Mouse (Mus musculus) bone marrow macrophage, adult 2 months (primary cell): ENCODE data around the gene Kcnip4. TPM values are rescaled to one million over a fixed set of nuclear protein-coding genes. Genes with fewer than 3 reads are reported as not detected.

Source experiments
- H3K27ac ChIP-seq: 2 replicates; pipeline ENCODE4 v1.5.1; 2012; ENCODE audit warnings: low read depth, low read length; ENCODE audit not compliant: insufficient read depth
- H3K4me1 ChIP-seq: 2 replicates; pipeline ENCODE4 v1.6.1; 2012; ENCODE audit warnings: low read length; ENCODE audit not compliant: control insufficient read depth, insufficient read depth
- H3K4me3 ChIP-seq: 2 replicates; pipeline ENCODE4 v1.5.1; 2012; ENCODE audit warnings: mild to moderate bottlenecking, low read length, moderate library complexity; ENCODE audit not compliant: insufficient read depth
- CTCF ChIP-seq: IDR thresholded peaks from 2 replicates; pipeline ENCODE4 v1.5.1; 2012; ENCODE audit warnings: low read depth, mild to moderate bottlenecking, low read length, moderate library complexity
- POLR2A ChIP-seq: IDR thresholded peaks from 2 replicates; pipeline ENCODE4 v1.6.1; 2012; ENCODE audit warnings: mild to moderate bottlenecking, low read depth, low read length, borderline replicate concordance
- polyA plus RNA-seq: library from polyadenylated mRNA; stranded (reverse); fragments of >200 nt; gene quantifications from 2 replicates; pipeline ENCODE4 v1.2.4, GENCODE M21; 2012; ENCODE audit not compliant: missing spikeins, insufficient read depth, insufficient read length

The Kcnip4 gene
- polyA plus RNA-seq, 1 experiment = not detected

DNA sequence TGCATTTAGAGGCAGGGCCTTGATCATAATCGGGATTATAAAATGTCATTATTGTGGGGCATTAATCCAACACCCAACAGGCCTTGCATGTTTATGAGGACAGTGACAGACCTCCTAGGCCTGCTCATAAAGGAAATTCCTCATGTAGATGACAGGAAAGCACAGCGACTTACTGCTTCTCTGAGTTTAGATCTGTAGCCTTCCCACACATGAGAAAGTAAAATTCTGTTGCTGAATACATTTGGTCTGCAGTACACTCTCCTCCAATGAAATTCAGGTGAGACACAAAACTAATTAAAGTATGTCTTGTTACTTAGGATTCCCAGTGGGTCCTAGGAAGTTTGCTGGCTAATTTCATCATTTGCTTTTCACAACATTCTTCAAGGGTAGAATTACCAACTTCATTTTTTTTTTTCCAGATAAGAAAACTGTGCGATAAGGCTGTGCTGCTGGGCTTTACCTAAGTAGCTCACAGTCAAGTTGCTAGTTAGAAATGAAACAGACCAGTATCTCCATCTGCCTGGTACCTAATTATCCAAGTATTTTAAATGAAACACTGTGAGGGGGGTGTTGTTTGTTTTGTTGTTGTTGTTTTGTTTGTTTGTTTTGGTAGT is 1033.7 kb downstream of the Kcnip4 start:
- TF ChIP-seq CTCF (no peak), POLR2A (no peak)

GRCm38 (mm10) chr5:48489549-48490288 is 1035.0 kb downstream of the Kcnip4 start:
- TF ChIP-seq POLR2A (no peak), CTCF (no peak)
- Histone ChIP-seq H3K4me3 (no peak overlapping the region), H3K27ac (no peak overlapping the region), H3K4me1 (no peaks in the 10 kb centered on the region)

More for the DNA sequence above, 1033.7 kb downstream of the Kcnip4 start:
- no peaks in the 10 kb centered on the region for H3K4me1 ChIP-seq
- H3K27ac ChIP-seq = no peak overlapping the region
- no peak overlapping the region for H3K4me3 ChIP-seq

DNA sequence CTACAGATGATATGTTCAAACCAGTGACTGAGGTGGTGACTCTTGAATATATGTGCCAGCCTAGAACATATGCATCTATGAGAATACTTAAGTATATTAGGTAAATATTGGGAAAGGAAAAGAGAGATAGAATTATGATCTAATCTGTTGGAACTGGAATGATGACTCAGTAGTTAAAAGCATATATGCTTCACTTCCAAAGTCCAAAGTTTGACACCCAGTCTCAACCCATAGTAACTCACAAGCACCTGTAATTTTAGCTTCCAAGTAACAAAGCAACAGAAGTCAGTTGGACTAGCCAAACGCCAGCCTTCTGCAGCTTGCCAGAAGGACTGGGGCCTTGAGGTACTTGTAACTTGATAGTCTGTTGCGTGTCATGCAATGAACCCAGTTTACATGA is 1041.6 kb downstream of the Kcnip4 start:
- Histone ChIP-seq H3K4me1 (no peaks in the 10 kb centered on the region), H3K4me3 (no peak overlapping the region), H3K27ac (no peak overlapping the region)
- TF ChIP-seq CTCF = no peak

GRCm38 (mm10) chr5:48460221-48460620 is 1064.5 kb downstream of the Kcnip4 start:
- no peaks in the 10 kb centered on the region for H3K4me1 ChIP-seq
- TF ChIP-seq POLR2A = no peak
- no peak for TF ChIP-seq CTCF
- no peak overlapping the region for H3K4me3 ChIP-seq
- no peak overlapping the region for H3K27ac ChIP-seq

DNA sequence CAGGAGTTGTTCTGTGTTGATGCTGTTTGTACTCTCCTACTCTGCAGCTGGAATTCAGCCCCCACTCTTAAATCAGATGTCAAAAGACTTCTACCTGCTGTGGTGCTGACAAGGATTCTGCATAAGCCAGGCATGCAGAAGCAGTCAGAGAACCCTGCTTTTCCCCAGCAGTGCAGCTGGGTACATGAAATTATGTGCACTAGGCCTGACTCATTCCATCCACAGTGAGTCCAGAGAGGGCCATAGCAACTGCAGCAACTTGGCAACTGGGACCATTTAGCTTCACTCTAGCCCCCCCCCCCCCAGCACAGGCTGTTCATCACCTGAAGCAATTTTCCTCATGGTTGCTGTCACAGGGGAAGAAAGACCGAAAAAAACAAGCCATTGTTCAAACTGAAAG is 1075.8 kb downstream of the Kcnip4 start:
- Histone ChIP-seq H3K27ac (no peak overlapping the region), H3K4me1 (no peaks in the 10 kb centered on the region), H3K4me3 (no peak overlapping the region)
- TF ChIP-seq CTCF = no peak
- TF ChIP-seq POLR2A = no peak

DNA sequence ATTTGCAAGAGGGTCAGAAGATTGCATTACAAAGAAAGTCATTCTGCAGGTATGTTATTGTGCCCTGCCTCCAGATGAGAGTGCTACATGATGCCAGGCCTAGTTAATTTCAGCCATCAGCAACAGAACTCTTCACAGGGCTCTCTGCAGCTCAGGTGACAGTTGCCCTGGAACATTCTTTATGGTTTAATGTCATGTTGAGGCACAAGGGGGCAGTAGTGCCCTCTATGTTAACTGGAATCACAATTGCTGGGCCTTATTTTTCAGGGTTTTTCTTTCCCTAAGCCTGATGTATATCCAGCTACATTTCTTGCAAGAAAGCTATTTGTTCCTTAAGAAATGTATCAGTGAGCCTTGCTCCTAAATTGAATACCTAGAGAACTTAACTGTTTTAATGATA is 1094.2 kb downstream of the Kcnip4 start:
- Histone ChIP-seq H3K4me1 (no peaks in the 10 kb centered on the region), H3K27ac (no peak overlapping the region), H3K4me3 (no peak overlapping the region)
- no peak for TF ChIP-seq CTCF
- no peak for TF ChIP-seq POLR2A

DNA sequence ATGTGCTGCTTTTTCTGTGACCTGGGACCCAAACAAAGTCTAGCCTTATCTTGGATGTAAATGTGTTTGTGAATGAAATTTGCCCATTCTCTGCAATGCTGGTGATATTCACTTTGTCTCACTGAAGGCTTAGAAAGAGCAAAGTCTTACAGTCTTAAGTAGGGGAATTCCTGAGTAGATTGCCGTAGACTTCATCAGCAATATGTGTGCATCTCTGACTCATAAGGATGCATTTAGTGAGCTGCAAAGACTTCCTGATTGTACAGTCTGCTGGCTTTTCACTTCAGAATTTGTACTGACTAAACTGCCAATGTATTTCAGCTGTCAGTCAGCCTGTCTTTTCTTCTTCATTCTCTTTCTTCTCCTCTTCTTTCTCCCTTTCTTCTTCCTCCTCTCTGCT is 1102.8 kb downstream of the Kcnip4 start:
- TF ChIP-seq CTCF = no peak
- no peak for TF ChIP-seq POLR2A

DNA sequence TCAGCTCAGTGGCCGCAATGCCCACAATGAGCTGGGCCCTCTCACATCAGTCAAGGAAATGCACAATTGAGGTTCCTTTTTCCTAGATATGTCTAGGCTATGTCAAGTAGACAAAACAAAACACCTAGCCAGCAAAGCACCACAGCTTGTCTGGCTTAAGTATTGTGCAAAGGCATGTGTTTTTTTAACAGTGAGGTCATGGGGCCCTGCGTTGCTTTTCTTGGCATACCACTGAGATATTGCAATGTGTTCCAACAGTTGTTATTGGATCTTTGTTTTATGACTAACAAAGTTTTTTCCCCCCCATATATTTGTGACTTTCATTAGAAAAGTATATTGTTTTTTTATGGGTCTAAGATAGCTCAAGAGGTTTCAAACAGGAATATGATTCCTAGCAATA is 1105.0 kb downstream of the Kcnip4 start:
- TF ChIP-seq POLR2A (no peak), CTCF (no peak)
- Histone ChIP-seq H3K4me1 (no peaks in the 10 kb centered on the region), H3K4me3 (no peak overlapping the region), H3K27ac (no peak overlapping the region)

More for the DNA sequence above, 1102.8 kb downstream of the Kcnip4 start:
- Histone ChIP-seq H3K27ac (no peak overlapping the region), H3K4me1 (no peaks in the 10 kb centered on the region), H3K4me3 (no peak overlapping the region)

DNA sequence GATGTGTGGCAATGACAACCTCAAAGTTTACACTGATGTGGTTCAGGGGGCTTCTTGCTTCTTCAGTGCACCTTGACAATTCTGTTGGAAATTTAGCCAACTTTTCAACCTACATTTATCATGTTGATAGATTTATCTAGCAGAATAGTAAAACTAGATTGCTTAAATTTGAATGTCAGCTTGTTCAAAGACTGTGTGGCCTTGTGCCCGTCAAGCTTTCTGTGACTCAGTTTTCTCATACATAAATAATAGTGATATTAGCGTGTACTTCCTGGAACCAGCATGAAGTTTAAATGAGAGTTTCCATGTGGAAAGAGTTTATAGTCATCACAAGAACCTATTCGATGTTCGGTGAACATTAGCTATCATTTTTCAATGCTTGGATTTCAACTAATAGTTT is 1112.4 kb downstream of the Kcnip4 start:
- no peak overlapping the region for H3K4me3 ChIP-seq
- no peak for TF ChIP-seq POLR2A
- TF ChIP-seq CTCF = no peak
- H3K27ac ChIP-seq = no peak overlapping the region
- H3K4me1 ChIP-seq = no peaks in the 10 kb centered on the region

DNA sequence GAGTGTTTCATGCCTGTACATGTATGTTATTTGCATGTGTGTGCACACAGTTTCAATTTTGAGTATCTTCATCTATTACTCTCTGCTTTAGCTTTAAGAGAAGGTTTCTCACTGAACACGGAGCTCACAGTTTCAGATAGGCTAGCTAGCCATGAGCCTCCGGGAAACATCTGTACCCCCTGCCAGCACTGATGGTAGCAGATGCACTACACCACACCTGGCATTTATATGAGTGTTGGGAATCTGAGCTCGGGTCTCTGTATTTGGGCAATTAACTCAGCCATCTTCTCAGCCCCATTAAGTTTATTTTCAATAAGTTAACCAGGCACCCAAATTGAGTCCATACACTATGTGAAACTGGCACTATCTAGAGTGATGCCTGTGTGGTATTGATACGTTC is 1113.2 kb downstream of the Kcnip4 start:
- Histone ChIP-seq H3K27ac (no peak overlapping the region), H3K4me1 (no peaks in the 10 kb centered on the region), H3K4me3 (no peak overlapping the region)
- TF ChIP-seq POLR2A (no peak), CTCF (no peak)
